Mouse (Mus musculus): ENCODE data around the gene Gm3336.

- TF ChIP-seq CTCF (IDR thresholded peaks at IDR 0.05; ENCODE audit: low read depth) = peak; percentile 100
- no peak for TF ChIP-seq EP300 (IDR thresholded peaks at IDR 0.05; ENCODE audit: low read depth)
These were observed 51.0 kb downstream of the Gm3336 start for GRCm38 (mm10) chr8:70769359-70769758.
